Mouse (Mus musculus): ENCODE measurements around the gene Asgr2. TPM values are rescaled to one million over a fixed set of nuclear protein-coding genes. Genes with fewer than 3 reads are reported as not detected.

Asgr2 gene
- polyA plus RNA-seq, 1 experiment from 2014 or later: not detected

DNA sequence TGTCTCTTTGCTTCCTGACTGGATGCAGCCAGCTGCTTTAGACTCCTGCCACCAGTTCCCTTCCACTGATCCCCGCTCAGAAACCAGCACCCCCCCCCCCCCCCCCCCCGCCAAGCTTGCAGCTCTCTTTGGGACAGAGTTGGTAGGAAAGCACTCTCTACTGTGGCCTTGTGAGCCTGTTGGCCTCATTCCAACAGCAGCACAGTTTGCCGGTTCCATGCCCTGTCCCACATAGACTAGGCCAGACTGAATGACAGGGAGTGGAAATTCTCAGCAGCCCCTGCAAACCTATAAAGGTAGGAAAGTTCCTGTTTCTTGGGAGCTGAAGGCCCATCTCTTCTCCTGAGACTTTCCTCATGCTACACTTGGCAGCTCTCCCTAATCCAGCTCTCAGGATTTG is 15.0 kb upstream of the Asgr2 start:
- Histone ChIP-seq H3K4me1 (ENCODE audit: control insufficient read depth, insufficient read depth, low read length) (no peaks in the 10 kb centered on the region), H3K9ac (ENCODE audit: low read length) (no peak overlapping the region), H3K4me2 (no peak overlapping the region), H3K36me3 (ENCODE audit: control insufficient read depth, insufficient read depth, low read length) (no peaks in the 10 kb centered on the region), H3K27me3 (ENCODE audit: control insufficient read depth, insufficient read depth, low read length) (no peaks in the 10 kb centered on the region), H3K9me3 (ENCODE audit: control insufficient read depth, low read length) (no peaks in the 10 kb centered on the region), H3K4me3 (ENCODE audit: low read depth, low read length) (no peak overlapping the region), H3K27ac (ENCODE audit: low read depth, low read length) (no peak overlapping the region)
- ATAC-seq (ENCODE audit: low FRiP score): no peak
- WGBS: 67% methylated on average over 3 of the region's 3 CpGs
- no peak for DNase-seq (ENCODE audit: low spot score, missing footprints)

DNA sequence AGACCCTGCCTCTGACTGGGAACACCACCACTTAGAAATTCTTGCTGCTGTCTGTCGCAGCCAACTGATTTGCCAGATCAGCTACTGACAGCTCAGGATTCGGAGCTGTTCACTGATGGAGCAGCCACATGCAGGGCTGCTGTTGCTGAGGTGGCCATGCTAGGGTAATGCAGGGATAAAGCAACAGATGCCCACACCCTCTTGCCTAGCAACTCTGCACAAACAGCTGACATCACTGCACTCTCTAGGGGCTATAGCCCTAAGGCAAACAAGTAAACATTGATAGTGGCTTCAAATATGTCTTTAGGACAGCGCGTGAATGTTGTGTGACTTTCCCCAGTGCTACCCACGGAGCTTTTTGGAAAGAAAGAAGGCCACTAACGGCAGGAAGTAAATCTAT is 13.3 kb upstream of the Asgr2 start:
- WGBS: 72% methylated on average over 6 of the region's 6 CpGs
- no peak for ATAC-seq (ENCODE audit: low FRiP score)
- no peak overlapping the region for H3K4me2 ChIP-seq
- no peaks in the 10 kb centered on the region for H3K36me3 ChIP-seq (ENCODE audit: control insufficient read depth, insufficient read depth, low read length)
- no peaks in the 10 kb centered on the region for H3K27me3 ChIP-seq (ENCODE audit: control insufficient read depth, insufficient read depth, low read length)
- H3K4me1 ChIP-seq (ENCODE audit: control insufficient read depth, insufficient read depth, low read length): no peaks in the 10 kb centered on the region
- no peak overlapping the region for H3K4me3 ChIP-seq (ENCODE audit: low read depth, low read length)
- H3K27ac ChIP-seq (ENCODE audit: low read depth, low read length): no peak overlapping the region
- DNase-seq (ENCODE audit: low spot score, missing footprints): no peak
- H3K9ac ChIP-seq (ENCODE audit: low read length): no peak overlapping the region
- no peaks in the 10 kb centered on the region for H3K9me3 ChIP-seq (ENCODE audit: control insufficient read depth, low read length)

DNA sequence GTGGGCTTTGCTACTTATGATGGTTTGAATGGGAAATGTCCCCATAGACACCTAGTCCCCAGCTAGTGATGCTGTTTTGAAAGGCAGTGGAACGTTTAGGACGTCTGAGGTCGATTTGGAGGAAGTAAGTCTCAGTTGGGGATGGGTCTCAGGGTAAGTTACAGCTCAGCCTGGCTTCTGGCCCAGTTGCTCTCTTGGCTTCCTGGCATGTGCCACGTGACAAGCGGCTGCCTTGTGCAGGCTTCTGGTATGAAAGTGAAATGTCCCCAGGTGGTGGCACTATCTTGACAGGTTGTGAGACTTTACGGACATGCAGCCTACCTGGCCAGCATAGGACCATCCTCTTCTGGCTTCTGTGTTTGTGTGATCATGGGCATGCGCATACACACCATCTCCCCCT is 12.5 kb upstream of the Asgr2 start:
- H3K4me1 ChIP-seq (ENCODE audit: control insufficient read depth, insufficient read depth, low read length): no peaks in the 10 kb centered on the region
- H3K36me3 ChIP-seq (ENCODE audit: control insufficient read depth, insufficient read depth, low read length): no peaks in the 10 kb centered on the region
- WGBS: 84% methylated on average over 7 of the region's 7 CpGs
- no peak overlapping the region for H3K4me2 ChIP-seq
- H3K9me3 ChIP-seq (ENCODE audit: control insufficient read depth, low read length): no peaks in the 10 kb centered on the region
- no peak overlapping the region for H3K4me3 ChIP-seq (ENCODE audit: low read depth, low read length)
- H3K27ac ChIP-seq (ENCODE audit: low read depth, low read length): no peak overlapping the region
- H3K9ac ChIP-seq (ENCODE audit: low read length): no peak overlapping the region
- H3K27me3 ChIP-seq (ENCODE audit: control insufficient read depth, insufficient read depth, low read length): no peaks in the 10 kb centered on the region
- DNase-seq (ENCODE audit: low spot score, missing footprints): no peak
- ATAC-seq (ENCODE audit: low FRiP score): no peak

DNA sequence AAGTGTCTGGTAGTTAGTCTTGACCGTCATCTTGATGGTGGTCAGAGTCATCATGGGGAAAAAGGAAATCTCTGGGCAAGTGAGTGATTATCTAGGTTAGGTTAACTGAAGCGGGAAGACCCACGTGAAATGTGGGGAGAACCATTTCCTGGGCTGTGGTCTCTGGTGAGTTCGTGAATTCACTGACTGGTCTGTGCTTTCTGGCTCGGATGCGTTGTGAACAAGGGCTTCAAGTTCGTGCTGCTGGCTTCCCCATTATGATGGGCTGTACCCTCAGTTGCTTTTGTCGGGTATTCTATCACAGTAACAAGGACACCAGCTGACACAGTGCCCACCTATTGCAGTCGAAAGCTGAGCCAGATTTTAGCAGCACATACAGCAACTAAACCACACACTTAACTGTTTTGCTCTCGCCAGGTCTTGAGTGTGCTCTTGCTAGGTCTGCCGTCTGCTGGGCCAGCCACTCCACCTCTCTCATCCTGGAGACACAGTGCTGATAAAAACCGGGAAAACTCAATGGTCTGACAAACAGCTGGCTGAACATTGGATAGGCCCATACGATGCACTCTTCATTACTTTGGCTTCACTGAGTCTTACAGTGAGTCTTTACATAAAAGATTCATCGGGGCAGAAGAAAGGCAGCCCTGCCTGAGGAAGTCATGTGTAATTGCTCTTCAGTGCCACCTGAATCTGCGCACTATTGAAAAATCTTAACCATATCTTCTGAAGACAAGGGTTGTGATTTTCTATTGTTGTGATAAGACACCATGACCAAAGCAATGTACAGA is 11.4 kb upstream of the Asgr2 start:
- H3K27ac ChIP-seq (ENCODE audit: low read depth, low read length): no peak overlapping the region
- no peak for ATAC-seq (ENCODE audit: low FRiP score)
- no peaks in the 10 kb centered on the region for H3K27me3 ChIP-seq (ENCODE audit: control insufficient read depth, insufficient read depth, low read length)
- no peaks in the 10 kb centered on the region for H3K4me1 ChIP-seq (ENCODE audit: control insufficient read depth, insufficient read depth, low read length)
- no peak overlapping the region for H3K4me3 ChIP-seq (ENCODE audit: low read depth, low read length)
- no peak overlapping the region for H3K9ac ChIP-seq (ENCODE audit: low read length)
- no peak for DNase-seq (ENCODE audit: low spot score, missing footprints)
- H3K9me3 ChIP-seq (ENCODE audit: control insufficient read depth, low read length): no peaks in the 10 kb centered on the region
- 89% methylated on average over 15 of the region's 15 CpGs for WGBS
- H3K4me2 ChIP-seq: no peak overlapping the region
- H3K36me3 ChIP-seq (ENCODE audit: control insufficient read depth, insufficient read depth, low read length): no peaks in the 10 kb centered on the region

DNA sequence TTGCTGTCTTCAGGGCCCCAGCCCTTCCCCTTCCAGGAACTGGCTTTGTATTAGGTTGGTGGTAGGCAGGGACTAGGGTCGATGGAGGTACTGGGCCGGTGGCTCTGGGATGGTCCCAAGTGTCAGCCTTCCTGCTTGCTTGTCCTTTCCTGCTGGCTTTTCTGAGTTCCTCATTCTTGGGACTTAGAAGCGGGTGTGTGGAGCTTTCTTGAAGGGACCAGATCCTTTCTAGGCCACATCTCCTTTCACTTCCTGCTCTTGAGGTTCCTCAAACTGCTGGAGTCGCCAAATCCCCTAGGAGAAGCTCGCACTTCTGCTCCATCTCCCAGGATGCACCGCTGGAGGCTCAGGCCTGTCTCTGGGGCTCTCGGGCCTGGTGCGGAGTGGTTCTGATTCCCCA is 7.9 kb upstream of the Asgr2 start:
- no peaks in the 10 kb centered on the region for H3K27me3 ChIP-seq (ENCODE audit: control insufficient read depth, insufficient read depth, low read length)
- no peak for DNase-seq (ENCODE audit: low spot score, missing footprints)
- H3K4me1 ChIP-seq (ENCODE audit: control insufficient read depth, insufficient read depth, low read length): no peaks in the 10 kb centered on the region
- no peak overlapping the region for H3K9ac ChIP-seq (ENCODE audit: low read length)
- no peak overlapping the region for H3K4me2 ChIP-seq
- no peak overlapping the region for H3K4me3 ChIP-seq (ENCODE audit: low read depth, low read length)
- 82% methylated on average over 8 of the region's 8 CpGs for WGBS
- no peaks in the 10 kb centered on the region for H3K36me3 ChIP-seq (ENCODE audit: control insufficient read depth, insufficient read depth, low read length)
- no peak overlapping the region for H3K27ac ChIP-seq (ENCODE audit: low read depth, low read length)
- ATAC-seq (ENCODE audit: low FRiP score): no peak
- no peaks in the 10 kb centered on the region for H3K9me3 ChIP-seq (ENCODE audit: control insufficient read depth, low read length)

DNA sequence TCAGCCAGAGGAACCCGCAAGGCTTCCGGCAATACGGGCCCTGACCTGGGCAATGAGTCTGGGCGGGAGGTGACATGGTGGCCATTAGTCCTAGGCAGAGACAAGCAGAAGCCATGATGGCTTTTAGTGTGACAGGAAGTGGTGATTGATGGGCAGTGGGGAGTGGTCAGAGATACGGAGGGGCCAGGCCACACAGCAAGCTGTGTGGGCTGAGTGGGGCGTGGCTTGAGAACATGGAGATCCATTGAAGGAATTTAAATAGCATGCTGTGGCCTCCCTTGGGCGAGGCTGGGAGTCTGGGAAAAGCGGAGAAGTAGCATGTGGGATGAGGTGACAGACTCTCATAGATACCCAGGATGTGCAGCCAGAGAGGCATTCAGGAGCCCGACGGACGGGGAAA is 5.0 kb downstream of the Asgr2 start:
- WGBS: 81% methylated on average over 11 of the region's 11 CpGs
- Histone ChIP-seq H3K4me3 (ENCODE audit: low read depth, low read length) (no peak overlapping the region), H3K9me3 (ENCODE audit: control insufficient read depth, low read length) (no peaks in the 10 kb centered on the region), H3K27me3 (ENCODE audit: control insufficient read depth, insufficient read depth, low read length) (no peaks in the 10 kb centered on the region), H3K36me3 (ENCODE audit: control insufficient read depth, insufficient read depth, low read length) (no peaks in the 10 kb centered on the region), H3K4me2 (no peak overlapping the region), H3K9ac (ENCODE audit: low read length) (no peak overlapping the region), H3K4me1 (ENCODE audit: control insufficient read depth, insufficient read depth, low read length) (no peaks in the 10 kb centered on the region), H3K27ac (ENCODE audit: low read depth, low read length) (no peak overlapping the region)
- no peak for DNase-seq (ENCODE audit: low spot score, missing footprints)
- no peak for ATAC-seq (ENCODE audit: low FRiP score)

DNA sequence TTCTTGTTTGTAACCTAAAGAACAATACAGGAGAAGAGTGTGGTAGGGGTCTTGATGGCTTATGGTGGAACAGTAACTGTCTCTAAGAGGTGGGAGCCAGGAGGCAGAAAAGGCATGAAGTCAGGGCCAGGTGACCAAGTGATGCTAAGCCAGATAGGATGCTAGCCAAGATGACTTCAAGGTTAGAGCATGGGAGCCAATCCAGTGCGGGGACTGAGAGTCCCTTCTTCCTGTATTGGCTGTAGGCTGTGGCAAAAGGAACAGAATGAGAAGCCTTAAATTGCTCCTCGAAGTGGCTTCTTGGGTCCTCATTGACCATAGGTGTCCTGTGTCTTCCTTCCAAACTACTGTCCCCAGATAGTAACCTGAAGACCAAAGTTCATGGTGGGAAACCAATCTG is 6.7 kb downstream of the Asgr2 start:
- DNase-seq (ENCODE audit: low spot score, missing footprints): no peak
- no peak overlapping the region for H3K4me3 ChIP-seq (ENCODE audit: low read depth, low read length)
- ATAC-seq (ENCODE audit: low FRiP score): no peak
- no peaks in the 10 kb centered on the region for H3K27me3 ChIP-seq (ENCODE audit: control insufficient read depth, insufficient read depth, low read length)
- WGBS: 75% methylated on average over 2 of the region's 2 CpGs
- no peaks in the 10 kb centered on the region for H3K4me1 ChIP-seq (ENCODE audit: control insufficient read depth, insufficient read depth, low read length)
- H3K9ac ChIP-seq (ENCODE audit: low read length): no peak overlapping the region
- H3K4me2 ChIP-seq: no peak overlapping the region
- no peaks in the 10 kb centered on the region for H3K36me3 ChIP-seq (ENCODE audit: control insufficient read depth, insufficient read depth, low read length)
- no peak overlapping the region for H3K27ac ChIP-seq (ENCODE audit: low read depth, low read length)
- no peaks in the 10 kb centered on the region for H3K9me3 ChIP-seq (ENCODE audit: control insufficient read depth, low read length)

DNA sequence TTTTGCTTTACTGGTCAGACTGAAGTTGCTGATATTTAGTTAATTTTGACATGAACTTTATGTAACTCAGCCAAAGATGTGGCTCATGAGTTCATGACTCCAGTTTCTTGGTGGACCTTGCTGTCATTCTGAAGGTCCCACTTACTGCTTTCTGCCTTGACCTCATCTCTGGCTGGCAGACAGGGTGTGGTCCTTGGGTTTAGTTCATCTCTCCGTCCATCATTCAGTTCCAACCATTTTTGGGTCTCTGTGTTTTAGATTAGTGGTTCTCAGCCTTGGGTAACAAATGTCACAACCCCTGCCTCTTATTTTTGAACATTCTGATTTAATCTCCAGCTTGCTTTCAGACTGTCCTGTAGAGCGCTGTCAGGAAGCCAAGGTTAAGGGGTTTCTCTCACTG is 7.4 kb downstream of the Asgr2 start:
- Histone ChIP-seq H3K4me3 (ENCODE audit: low read depth, low read length) (no peak overlapping the region), H3K4me1 (ENCODE audit: control insufficient read depth, insufficient read depth, low read length) (no peaks in the 10 kb centered on the region), H3K36me3 (ENCODE audit: control insufficient read depth, insufficient read depth, low read length) (no peaks in the 10 kb centered on the region), H3K4me2 (no peak overlapping the region), H3K9me3 (ENCODE audit: control insufficient read depth, low read length) (no peaks in the 10 kb centered on the region), H3K27ac (ENCODE audit: low read depth, low read length) (no peak overlapping the region), H3K9ac (ENCODE audit: low read length) (no peak overlapping the region), H3K27me3 (ENCODE audit: control insufficient read depth, insufficient read depth, low read length) (no peaks in the 10 kb centered on the region)
- 88% methylated on average over 2 of the region's 2 CpGs for WGBS
- no peak for ATAC-seq (ENCODE audit: low FRiP score)
- DNase-seq (ENCODE audit: low spot score, missing footprints): no peak

DNA sequence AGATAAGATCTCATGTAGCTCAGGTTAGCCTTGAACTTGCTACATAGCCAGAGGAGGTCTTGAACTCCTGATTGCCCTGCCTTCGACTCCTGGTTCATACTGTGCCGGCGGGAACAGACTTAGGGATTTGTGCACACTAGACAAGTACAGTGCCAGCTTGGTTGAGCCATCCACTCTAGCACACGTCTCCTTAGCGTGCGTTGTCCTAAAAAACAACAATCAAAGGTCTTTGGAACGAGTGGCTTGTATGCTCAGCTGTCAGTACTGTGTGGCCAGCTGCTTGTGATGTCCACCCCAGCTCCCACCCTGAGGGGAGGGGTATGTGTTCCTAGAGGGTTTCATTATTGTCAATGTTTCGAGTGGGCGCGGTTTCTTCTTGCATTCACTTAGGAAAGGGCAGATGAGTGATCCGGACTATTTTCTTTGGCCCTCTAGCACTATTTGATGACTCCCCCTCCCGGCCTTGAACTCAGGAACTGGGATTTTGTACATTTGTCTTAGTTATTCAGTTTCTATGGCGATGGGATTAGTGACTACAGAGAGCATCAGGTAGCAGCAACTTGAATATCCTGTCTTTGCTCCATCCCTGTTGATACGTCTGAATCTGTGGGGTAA is 11.4 kb downstream of the Asgr2 start:
- Histone ChIP-seq H3K9ac (ENCODE audit: low read length) (no peak overlapping the region), H3K4me2 (no peak overlapping the region), H3K27ac (ENCODE audit: low read depth, low read length) (no peak overlapping the region), H3K9me3 (ENCODE audit: control insufficient read depth, low read length) (no peaks in the 10 kb centered on the region), H3K4me3 (ENCODE audit: low read depth, low read length) (no peak overlapping the region), H3K36me3 (ENCODE audit: control insufficient read depth, insufficient read depth, low read length) (no peaks in the 10 kb centered on the region), H3K27me3 (ENCODE audit: control insufficient read depth, insufficient read depth, low read length) (no peaks in the 10 kb centered on the region), H3K4me1 (ENCODE audit: control insufficient read depth, insufficient read depth, low read length) (no peaks in the 10 kb centered on the region)
- no peak for DNase-seq (ENCODE audit: low spot score, missing footprints)
- ATAC-seq (ENCODE audit: low FRiP score): no peak
- WGBS: 82% methylated on average over 14 of the region's 14 CpGs
